Mouse (Mus musculus) G1E (cell line): Measurements from ENCODE around the gene Slc12a6.

Source experiments
- CTCF ChIP-seq: IDR thresholded peaks from 2 replicates; pipeline ENCODE4 v1.5.1; 2012; ENCODE audit warnings: low read depth, low read length, inconsistent platforms, mixed read lengths
- TAL1 ChIP-seq: conservative IDR thresholded peaks from 2 replicates; pipeline ENCODE4 v1.6.1; 2012; ENCODE audit warnings: low read depth, low read length, inconsistent platforms, mixed read lengths

GRCm38 (mm10) chr2:112264364-112264763 lies 1.3 kb upstream of the Slc12a6 start:
- TF ChIP-seq CTCF (no peak), TAL1 (no peak)
